ENCODE assay signal across 13 mouse cellular contexts in genomic region chr3:149069436-149069835, GRCm38 (mm10).
"Had no signal": no experiment of that assay in that cellular context is flagged by ENCODE, and none has a peak within 500 bp of the region (broad histone marks: within the 10 kb centered on the region; RNA-seq: fewer than 3 reads in every experiment).

No protein-coding gene starts in this region.

- H3K9me3 ChIP-seq: limb, embryonic 15.5 days; liver, embryonic 12.5 days had no signal

- H3K4me1 ChIP-seq: limb, embryonic 15.5 days; liver, embryonic 12.5 days had no signal

- ATAC-seq: intestine, embryonic 16.5 days; liver, embryonic 12.5 days had no signal

- H3K27ac ChIP-seq: limb, embryonic 15.5 days; liver, embryonic 12.5 days had no signal

- H3K4me3 ChIP-seq: limb, embryonic 15.5 days; liver, embryonic 12.5 days; myocyte had no signal

- H3K36me3 ChIP-seq: limb, embryonic 15.5 days; liver, embryonic 12.5 days had no signal

- H3K27me3 ChIP-seq: limb, embryonic 15.5 days; liver, embryonic 12.5 days had no signal

- DNase-seq: kidney, postnatal 25 days; layer of hippocampus, adult 9-11 months; layer of hippocampus, postnatal 36 days; lung, embryonic 14.5 days; lung, postnatal 10 days; lung, postnatal 4 days; right cerebral cortex, postnatal 4 days; spleen, adult 18-20 months; thymus, postnatal 36 days had no signal

- H3K4me2 ChIP-seq: limb, embryonic 15.5 days; liver, embryonic 12.5 days; lung, embryonic 14.5 days had no signal

- H3K9ac ChIP-seq: limb, embryonic 15.5 days; liver, embryonic 12.5 days; lung, embryonic 14.5 days had no signal
